8 mouse cellular contexts compared by ENCODE assay signal in the genomic region with DNA sequence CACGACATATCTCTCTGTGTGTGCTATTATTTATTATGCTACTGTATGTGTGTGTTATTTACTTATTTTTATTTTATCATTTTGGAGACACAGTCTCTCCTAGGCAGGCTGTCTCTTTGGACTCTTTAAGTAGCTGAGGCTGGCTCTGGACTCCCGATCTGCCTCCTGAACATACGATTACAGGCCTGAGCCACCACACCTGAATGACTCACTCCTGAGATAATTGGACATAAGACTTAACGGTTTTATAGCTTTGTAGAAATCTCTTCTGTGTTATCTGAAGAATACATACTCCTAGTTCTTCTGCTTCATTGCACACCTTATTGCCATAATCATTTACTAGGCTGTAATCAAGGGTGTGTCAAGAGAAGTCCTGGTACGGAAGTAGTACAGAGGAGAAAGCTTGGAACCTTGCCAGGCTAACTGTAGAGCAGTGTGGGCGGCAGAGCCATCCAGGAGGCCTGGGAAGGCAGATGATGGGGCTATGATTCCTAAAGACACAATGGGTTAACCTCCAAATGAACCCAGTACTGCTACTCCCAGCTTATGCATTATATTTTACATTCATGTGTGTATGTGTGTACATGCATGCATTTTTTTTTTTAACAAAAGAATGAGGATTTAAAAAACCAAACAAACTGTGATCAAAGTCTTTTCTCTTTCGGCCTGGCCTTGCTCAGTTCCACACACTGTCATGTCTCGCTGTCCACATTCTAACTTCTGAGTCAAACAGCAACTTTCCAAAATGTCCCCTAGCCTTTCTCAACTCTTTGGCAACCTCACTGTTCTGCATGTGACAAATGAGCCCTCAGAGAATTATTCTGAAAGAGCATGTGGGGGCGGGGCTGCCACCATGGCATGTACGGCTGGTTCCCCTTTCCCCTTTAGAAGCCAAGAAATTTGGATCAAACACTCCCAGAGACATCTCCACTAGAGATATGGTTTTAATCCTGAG. TPM values are rescaled to one million over a fixed set of nuclear protein-coding genes. Genes with fewer than 3 reads are reported as not detected.
DNase-seq lines count a peak whose midpoint lies in the region; ATAC-seq and TF ChIP-seq lines count a peak whose summit lies in the region.

No protein-coding gene starts in this region.

- no peak overlapping the region for H3K4me2 ChIP-seq in intestine, postnatal 0 days (replicated peaks; ENCODE audit: low read depth)
- H3K4me2 ChIP-seq in forebrain, postnatal 0 days (ENCODE audit: low read depth) = no peak overlapping the region

- no peak for TF ChIP-seq POLR2A in heart, adult 2 months (IDR thresholded peaks at IDR 0.05; ENCODE audit: insufficient read depth, low read depth, low read length)

- no peaks in the 10 kb centered on the region for H3K79me2 ChIP-seq in heart, adult 2 months (replicated peaks; ENCODE audit: control insufficient read depth, insufficient read depth, low read length)

- intact Hi-C loops in heart, adult 2 months (cut with DNase I) = loop anchor here (10.0 kb wide), 1 partner anchor 490 kb away; a partner anchor contains a TSS
- intact Hi-C loops in heart, postnatal 25 days (cut with DNase I) = loop anchor here (5.0 kb wide), 1 partner anchor 82 kb away; no protein-coding TSS in a partner anchor

- peaks cover 4% of the 10 kb centered on the region for H3K36me3 ChIP-seq in heart, adult 2 months (ENCODE audit: control insufficient read depth, insufficient read depth, low read length)
- H3K36me3 ChIP-seq in intestine, postnatal 0 days (ENCODE audit: control insufficient read depth, insufficient read depth) = 0 out of 2 replicates have a peak, but pooled peaks cover 5% of the 10 kb centered on the region
- no peaks in the 10 kb centered on the region for H3K36me3 ChIP-seq in forebrain, postnatal 0 days (ENCODE audit: insufficient read depth)

- no peak overlapping the region for H3K9ac ChIP-seq in heart, adult 2 months (ENCODE audit: low read depth, low read length)
- no peak overlapping the region for H3K9ac ChIP-seq in intestine, postnatal 0 days (ENCODE audit: low read depth, low read length)
- no peak overlapping the region for H3K9ac ChIP-seq in forebrain, postnatal 0 days

- no peak for TF ChIP-seq EP300 in heart, adult 2 months (IDR thresholded peaks at IDR 0.05; ENCODE audit: insufficient read depth, low read depth, low read length)

- H3K4me1 ChIP-seq in heart, adult 2 months (ENCODE audit: control insufficient read depth, insufficient read depth, low read length) = peaks cover 10% of the 10 kb centered on the region
- peaks cover 7% of the 10 kb centered on the region; the same call in 1 of the 2 replicates for H3K4me1 ChIP-seq in intestine, postnatal 0 days (replicated peaks; ENCODE audit: control insufficient read depth, insufficient read depth, low read length)
- 0 out of 2 replicates have a peak, but pooled peaks cover 8% of the 10 kb centered on the region for H3K4me1 ChIP-seq in forebrain, postnatal 0 days (ENCODE audit: insufficient read depth)

- no peaks in the 10 kb centered on the region for H3K9me3 ChIP-seq in intestine, postnatal 0 days (ENCODE audit: control insufficient read depth)
- H3K9me3 ChIP-seq in forebrain, postnatal 0 days (ENCODE audit: low read length) = no peaks in the 10 kb centered on the region

- WGBS in heart, adult 2 months = 49% methylated on average over 10 of the region's 10 CpGs
- 41% methylated on average over 10 of the region's 10 CpGs for WGBS in intestine, postnatal 0 days
- 69% methylated on average over 10 of the region's 10 CpGs for WGBS in forebrain, postnatal 0 days

- no peaks in the 10 kb centered on the region for H3K27me3 ChIP-seq in heart, adult 2 months (ENCODE audit: control insufficient read depth, insufficient read depth, low read length)
- no peaks in the 10 kb centered on the region for H3K27me3 ChIP-seq in intestine, postnatal 0 days (replicated peaks; ENCODE audit: control insufficient read depth, insufficient read depth, low read length)
- no peaks in the 10 kb centered on the region for H3K27me3 ChIP-seq in forebrain, postnatal 0 days (ENCODE audit: insufficient read depth, low read length)

- ATAC-seq in intestine, postnatal 0 days = peak; percentile 91
- ATAC-seq in forebrain, postnatal 0 days = no peak

- H3K27ac ChIP-seq in heart, adult 2 months = peak overlapping the region; percentile 20
- no peak overlapping the region for H3K27ac ChIP-seq in intestine, postnatal 0 days (ENCODE audit: low read depth, low read length)
- no peak overlapping the region for H3K27ac ChIP-seq in forebrain, postnatal 0 days (ENCODE audit: low read depth, low read length)

- peak; percentile 45 to 56 for DNase-seq in heart, adult 2 months
- DNase-seq in heart, postnatal 25 days (ENCODE audit: low spot score) = no peak
- DNase-seq in adrenal gland, adult 8-10 months = peak; percentile 47
- DNase-seq in monocyte, adult 2 months (ENCODE audit: low read depth in 1 of 2, low spot score in 2 of 2) = peak; percentile 65 to 71
- no peak for DNase-seq in layer of hippocampus, adult 9-10 months (ENCODE audit: low spot score)
- DNase-seq in forebrain, postnatal 0 days = no peak
- no peak for DNase-seq in right cerebral cortex, postnatal 4 days

- no peak overlapping the region for H3K4me3 ChIP-seq in heart, adult 2 months
- H3K4me3 ChIP-seq in intestine, postnatal 0 days (ENCODE audit: low read depth, low read length) = no peak overlapping the region
- H3K4me3 ChIP-seq in forebrain, postnatal 0 days (ENCODE audit: low read depth, low read length) = no peak overlapping the region

- no peak for TF ChIP-seq CTCF in heart, adult 2 months (IDR thresholded peaks at IDR 0.05)
- TF ChIP-seq CTCF in intestine, postnatal 0 days (IDR thresholded peaks at IDR 0.05; ENCODE audit: low read depth) = no peak
- no peak for TF ChIP-seq CTCF in forebrain, postnatal 0 days (IDR thresholded peaks at IDR 0.05; ENCODE audit: low read depth)

RNA-seq across cellular contexts. Expression of a gene that starts 4.2 kb away (rescaled TPM):
- total RNA-seq in heart, adult 2 months (2021) = 10 to 100 TPM; 17.3 to 19.6 TPM
- polyA plus RNA-seq in heart, adult 2 months (2012; rRNA removed) = 14.1 and 22.5 TPM in 2 replicates
- total RNA-seq in heart, postnatal 25 days (2021) = 10 to 100 TPM; 21.1 to 25.9 TPM
- total RNA-seq in adrenal gland, adult 8-10 months (2022) = 100 to 1,000 TPM in 2 of 4 experiments, 10 to 100 TPM in 2; 69.9 to 112 (median 92.1) TPM
- polyA plus RNA-seq in intestine, postnatal 0 days (2015; fragmentation: Nextera tagmentation; extraction: Ambion mirVana) = 23.9 and 30.5 TPM in 2 replicates
- 21.0 and 32.6 TPM in 2 replicates for total RNA-seq in forebrain, postnatal 0 days (2014; rRNA removed)
- polyA plus RNA-seq in forebrain, postnatal 0 days (2015; fragmentation: Nextera tagmentation; extraction: Ambion mirVana) = 11.1 and 17.2 TPM in 2 replicates

Comparison
In these comparisons a context has a peak if more than half of its experiments do, and no peak if none do; other contexts are left out.
1. DNase-seq: peak in heart, adult 2 months (2 of 2), adrenal gland, adult 8-10 months (single experiment) and monocyte, adult 2 months (2 of 2); none in heart, postnatal 25 days (single experiment), layer of hippocampus, adult 9-10 months (single experiment), forebrain, postnatal 0 days (single experiment) and right cerebral cortex, postnatal 4 days (single experiment).